Mouse (Mus musculus) lung, embryonic 15.5 days (tissue): ENCODE results near the gene Tram2. TPM values are rescaled to one million over a fixed set of nuclear protein-coding genes. Genes with fewer than 3 reads are reported as not detected.

ENCODE experiments used
- ATAC-seq: fragments of 200-750 bp; cut with Nextera tagmentation; 2 replicates; pipeline ENCODE4 v1.8.0; 2017; ENCODE audit warnings: moderate number of reproducible peaks, borderline replicate concordance; ENCODE audit not compliant: low FRiP score, low TSS enrichment; ENCODE audit errors: extremely low read depth
- H3K27ac ChIP-seq: fragments of 300-500 bp; sonication (generic); 2 replicates; pipeline ENCODE4 v1.5.1; 2015; ENCODE audit warnings: moderate library complexity, mild to moderate bottlenecking, inconsistent platforms
- H3K27me3 ChIP-seq: fragments of 300-500 bp; sonication (generic); 2 replicates; pipeline ENCODE4 v1.6.1; 2015; ENCODE audit warnings: inconsistent platforms
- H3K36me3 ChIP-seq: fragments of 300-500 bp; sonication (generic); 2 replicates; pipeline ENCODE4 v1.6.1; 2015; ENCODE audit warnings: inconsistent platforms
- H3K4me1 ChIP-seq: fragments of 300-500 bp; sonication (generic); 2 replicates; pipeline ENCODE4 v1.6.1; 2015; ENCODE audit warnings: inconsistent platforms
- H3K4me2 ChIP-seq: fragments of 300-500 bp; sonication (generic); 2 replicates; pipeline ENCODE4 v1.6.1; 2015; ENCODE audit warnings: inconsistent platforms, mild to moderate bottlenecking, moderate library complexity
- H3K4me3 ChIP-seq: fragments of 300-500 bp; sonication (generic); 2 replicates; pipeline ENCODE4 v1.5.1; 2015; ENCODE audit warnings: mild to moderate bottlenecking, inconsistent platforms
- H3K9ac ChIP-seq: fragments of 300-500 bp; sonication (generic); 2 replicates; pipeline ENCODE4 v1.6.1; 2015; ENCODE audit warnings: inconsistent platforms
- H3K9me3 ChIP-seq: fragments of 300-500 bp; sonication (generic); 2 replicates; pipeline ENCODE4 v1.6.1; 2016; ENCODE audit warnings: inconsistent platforms
- WGBS: fragments of 180-500 bp; shearing (Covaris S2); methylation state at CpG from one replicate; pipeline ENCODE4 v1.1.7; 2015; 5-methylcytosine and 5-hydroxymethylcytosine counted together
- polyA plus RNA-seq: library from polyadenylated mRNA; unstranded; fragments of >200 nt; fragmentation: Nextera tagmentation; extraction: Ambion mirVana; gene quantifications from 2 replicates; pipeline ENCODE4 v1.2.1, GENCODE M21; 2015

Tram2 gene
- polyA plus RNA-seq, 1 experiment from 2014 or later = 8.0 TPM

GRCm38 (mm10) chr1:21078481-21079214 lies 381 bp downstream of the Tram2 start:
- peak overlapping the region; percentile 80 for H3K9ac ChIP-seq
- H3K27ac ChIP-seq = peak overlapping the region; percentile 96
- peak overlapping the region; percentile 77 for H3K4me3 ChIP-seq
- peaks cover 47% of the 10 kb centered on the region for H3K4me1 ChIP-seq
- no peaks in the 10 kb centered on the region for H3K36me3 ChIP-seq
- peak; percentile 54 for ATAC-seq
- H3K9me3 ChIP-seq = no peaks in the 10 kb centered on the region
- under 1% methylated on average over 36 of the region's 36 CpGs for WGBS
- H3K4me2 ChIP-seq = peak overlapping the region; percentile 63
- H3K27me3 ChIP-seq = no peaks in the 10 kb centered on the region

- peak overlapping the region; percentile 80 for H3K9ac ChIP-seq
- H3K9me3 ChIP-seq = no peaks in the 10 kb centered on the region
- no peaks in the 10 kb centered on the region for H3K27me3 ChIP-seq
- H3K27ac ChIP-seq = no peak overlapping the region
- WGBS = 48% methylated on average over 7 of the region's 7 CpGs
- H3K36me3 ChIP-seq = no peaks in the 10 kb centered on the region
- H3K4me3 ChIP-seq = peak overlapping the region; percentile 77
- peaks cover 56% of the 10 kb centered on the region for H3K4me1 ChIP-seq
- ATAC-seq = no peak
- peak overlapping the region; percentile 63 for H3K4me2 ChIP-seq
Observed at GRCm38 (mm10) chr1:21077619-21078018, 1.4 kb downstream of the Tram2 start.

- Histone ChIP-seq H3K4me1 (peaks cover 56% of the 10 kb centered on the region), H3K27me3 (no peaks in the 10 kb centered on the region), H3K36me3 (no peaks in the 10 kb centered on the region), H3K4me3 (peak overlapping the region; percentile 77), H3K4me2 (peak overlapping the region; percentile 63), H3K9me3 (no peaks in the 10 kb centered on the region), H3K27ac (no peak overlapping the region), H3K9ac (0 out of 2 replicates have a peak overlapping the region, but pooled peaks have one; percentile 80)
- WGBS = 32% methylated on average over 5 of the region's 5 CpGs
- ATAC-seq = no peak
Observed at GRCm38 (mm10) chr1:21077191-21077590, 1.8 kb downstream of the Tram2 start.

- H3K4me3 ChIP-seq = peak overlapping the region; percentile 77; the same call in 1 of the 2 replicates
- peak overlapping the region; percentile 63 for H3K4me2 ChIP-seq
- no peak for ATAC-seq
- no peaks in the 10 kb centered on the region for H3K27me3 ChIP-seq
- no peaks in the 10 kb centered on the region for H3K36me3 ChIP-seq
- H3K4me1 ChIP-seq = peaks cover 57% of the 10 kb centered on the region
- H3K27ac ChIP-seq = peak overlapping the region; percentile 74
- WGBS = 5% methylated on average over 6 of the region's 6 CpGs
- H3K9ac ChIP-seq = no peak overlapping the region
- no peaks in the 10 kb centered on the region for H3K9me3 ChIP-seq
Observed at GRCm38 (mm10) chr1:21075986-21076495, 3.0 kb downstream of the Tram2 start.

GRCm38 (mm10) chr1:21074231-21074630 lies 4.8 kb downstream of the Tram2 start:
- no peak for ATAC-seq
- WGBS = 66% methylated on average over 5 of the region's 5 CpGs
- no peak overlapping the region for H3K27ac ChIP-seq
- no peak overlapping the region for H3K4me2 ChIP-seq
- peaks cover 69% of the 10 kb centered on the region for H3K4me1 ChIP-seq
- H3K4me3 ChIP-seq = no peak overlapping the region
- H3K9me3 ChIP-seq = no peaks in the 10 kb centered on the region
- H3K36me3 ChIP-seq = no peaks in the 10 kb centered on the region
- no peaks in the 10 kb centered on the region for H3K27me3 ChIP-seq
- no peak overlapping the region for H3K9ac ChIP-seq

GRCm38 (mm10) chr1:21072875-21073444 lies 6.1 kb downstream of the Tram2 start:
- H3K4me1 ChIP-seq = peaks cover 68% of the 10 kb centered on the region
- H3K4me3 ChIP-seq = no peak overlapping the region
- H3K9ac ChIP-seq = no peak overlapping the region
- H3K27me3 ChIP-seq = no peaks in the 10 kb centered on the region
- no peak overlapping the region for H3K27ac ChIP-seq
- 58% methylated on average over 12 of the region's 12 CpGs for WGBS
- H3K9me3 ChIP-seq = no peaks in the 10 kb centered on the region
- no peaks in the 10 kb centered on the region for H3K36me3 ChIP-seq
- no peak for ATAC-seq
- no peak overlapping the region for H3K4me2 ChIP-seq

GRCm38 (mm10) chr1:21070658-21071057 lies 8.4 kb downstream of the Tram2 start:
- no peaks in the 10 kb centered on the region for H3K9me3 ChIP-seq
- H3K4me3 ChIP-seq = no peak overlapping the region
- H3K4me2 ChIP-seq = peak overlapping the region; percentile 17; the same call in 1 of the 2 replicates
- H3K27me3 ChIP-seq = no peaks in the 10 kb centered on the region
- 55% methylated on average over 13 of the region's 13 CpGs for WGBS
- no peak overlapping the region for H3K9ac ChIP-seq
- peaks cover 45% of the 10 kb centered on the region for H3K4me1 ChIP-seq
- peak overlapping the region; percentile 59; the same call in 1 of the 2 replicates for H3K27ac ChIP-seq
- no peaks in the 10 kb centered on the region for H3K36me3 ChIP-seq
- no peak for ATAC-seq

- ATAC-seq = no peak
- 77% methylated on average over 12 of the region's 12 CpGs for WGBS
- Histone ChIP-seq H3K4me3 (no peak overlapping the region), H3K27me3 (no peaks in the 10 kb centered on the region), H3K9me3 (no peaks in the 10 kb centered on the region), H3K4me2 (peak overlapping the region; percentile 17; the same call in 1 of the 2 replicates), H3K27ac (no peak overlapping the region), H3K9ac (no peak overlapping the region), H3K36me3 (no peaks in the 10 kb centered on the region), H3K4me1 (peaks cover 38% of the 10 kb centered on the region)
Observed at GRCm38 (mm10) chr1:21069830-21070522, 9.1 kb downstream of the Tram2 start.

- peaks cover 24% of the 10 kb centered on the region for H3K4me1 ChIP-seq
- no peaks in the 10 kb centered on the region for H3K36me3 ChIP-seq
- H3K9ac ChIP-seq = no peak overlapping the region
- ATAC-seq = no peak
- no peak overlapping the region for H3K27ac ChIP-seq
- no peak overlapping the region for H3K4me2 ChIP-seq
- no peaks in the 10 kb centered on the region for H3K27me3 ChIP-seq
- no peaks in the 10 kb centered on the region for H3K9me3 ChIP-seq
- WGBS = 45% methylated on average over 1 of the region's 1 CpGs
- no peak overlapping the region for H3K4me3 ChIP-seq
Observed at GRCm38 (mm10) chr1:21068491-21068890, 10.5 kb downstream of the Tram2 start.

- 76% methylated on average over 11 of the region's 11 CpGs for WGBS
- no peaks in the 10 kb centered on the region for H3K27me3 ChIP-seq
- no peak overlapping the region for H3K4me2 ChIP-seq
- no peak overlapping the region for H3K9ac ChIP-seq
- H3K4me3 ChIP-seq = no peak overlapping the region
- peaks cover 17% of the 10 kb centered on the region for H3K4me1 ChIP-seq
- no peak overlapping the region for H3K27ac ChIP-seq
- H3K9me3 ChIP-seq = no peaks in the 10 kb centered on the region
- no peak for ATAC-seq
- H3K36me3 ChIP-seq = no peaks in the 10 kb centered on the region
Observed at GRCm38 (mm10) chr1:21067536-21068221, 11.3 kb downstream of the Tram2 start.

GRCm38 (mm10) chr1:21064153-21064552 lies 14.9 kb downstream of the Tram2 start:
- 0 out of 2 replicates have a peak, but pooled peaks cover 3% of the 10 kb centered on the region for H3K4me1 ChIP-seq
- no peak overlapping the region for H3K9ac ChIP-seq
- H3K9me3 ChIP-seq = no peaks in the 10 kb centered on the region
- no peak for ATAC-seq
- peaks cover 9% of the 10 kb centered on the region; the same call in 1 of the 2 replicates for H3K36me3 ChIP-seq
- H3K4me3 ChIP-seq = no peak overlapping the region
- H3K4me2 ChIP-seq = no peak overlapping the region
- no peak overlapping the region for H3K27ac ChIP-seq
- 86% methylated on average over 5 of the region's 5 CpGs for WGBS
- no peaks in the 10 kb centered on the region for H3K27me3 ChIP-seq
